Mouse (Mus musculus) forebrain, postnatal 0 days (tissue): Measurements from ENCODE around the gene Slc25a15. TPM values are rescaled to one million over a fixed set of nuclear protein-coding genes. Genes with fewer than 3 reads are reported as not detected.
A peak's percentile ranks its signal among the peaks of the same experiment; 100 is the strongest.

Source experiments
- ATAC-seq: fragments of 200-750 bp; cut with Nextera tagmentation; 2 replicates; pipeline ENCODE4 v1.8.0; 2017; ENCODE audit warnings: mild to moderate bottlenecking, moderate library complexity
- DNase-seq: peaks from one replicate; pipeline ENCODE4 v3.0.0-alpha.2; 2015
- H3K27ac ChIP-seq: fragments of 300-500 bp; sonication (generic); 2 replicates; pipeline ENCODE4 v1.5.1; 2014; ENCODE audit warnings: low read depth, mild to moderate bottlenecking, antibody characterized with exemption, low read length, moderate library complexity, mixed read lengths
- H3K27me3 ChIP-seq: fragments of 300-500 bp; sonication (generic); 2 replicates; pipeline ENCODE4 v1.6.1; 2014; ENCODE audit warnings: mild to moderate bottlenecking, low read length, mixed read lengths; ENCODE audit not compliant: insufficient read depth
- H3K36me3 ChIP-seq: fragments of 300-500 bp; sonication (generic); 2 replicates; pipeline ENCODE4 v1.6.1; 2014; ENCODE audit warnings: mild to moderate bottlenecking, moderate library complexity; ENCODE audit not compliant: insufficient read depth
- H3K4me1 ChIP-seq: fragments of 300-500 bp; sonication (generic); 2 replicates; pipeline ENCODE4 v1.6.1; 2014; ENCODE audit warnings: antibody characterized with exemption; ENCODE audit not compliant: insufficient read depth
- H3K4me2 ChIP-seq: fragments of 300-500 bp; sonication (generic); 2 replicates; pipeline ENCODE4 v1.6.1; 2014; ENCODE audit warnings: low read depth, mild to moderate bottlenecking, moderate library complexity
- H3K4me3 ChIP-seq: fragments of 300-500 bp; sonication (generic); 2 replicates; pipeline ENCODE4 v1.5.1; 2014; ENCODE audit warnings: low read depth, low read length, mixed read lengths
- H3K9ac ChIP-seq: fragments of 300-500 bp; sonication (generic); 2 replicates; pipeline ENCODE4 v1.6.1; 2014; ENCODE audit warnings: mild to moderate bottlenecking
- H3K9me3 ChIP-seq: fragments of 300-500 bp; sonication (generic); 2 replicates; pipeline ENCODE4 v1.6.1; 2016; ENCODE audit warnings: low read length
- CTCF ChIP-seq: sonication (generic); IDR thresholded peaks from 2 replicates; pipeline ENCODE4 v1.5.1; 2016; ENCODE audit warnings: antibody characterized with exemption, control low read depth, low read depth
- WGBS: fragments of 180-500 bp; shearing (Covaris S2); extraction: QIAGEN DNeasy Blood & Tissue Kit; methylation state at CpG from one replicate; pipeline ENCODE4 v1.1.7; 2014; 5-methylcytosine and 5-hydroxymethylcytosine counted together
- polyA plus RNA-seq: library from polyadenylated mRNA; unstranded; fragments of >200 nt; fragmentation: Nextera tagmentation; extraction: Ambion mirVana; gene quantifications from 2 replicates; pipeline ENCODE4 v1.2.1, GENCODE M21; 2015
- total RNA-seq: library from RNA; depleted of rRNA; stranded (reverse); fragments of >200 nt; gene quantifications from 2 replicates; pipeline ENCODE4 v1.2.3, GENCODE M21; 2014; rRNA removed

The Slc25a15 gene
- total and polyA plus RNA-seq, 2 experiments from 2014 or later: 7.2 to 7.3 TPM

DNA sequence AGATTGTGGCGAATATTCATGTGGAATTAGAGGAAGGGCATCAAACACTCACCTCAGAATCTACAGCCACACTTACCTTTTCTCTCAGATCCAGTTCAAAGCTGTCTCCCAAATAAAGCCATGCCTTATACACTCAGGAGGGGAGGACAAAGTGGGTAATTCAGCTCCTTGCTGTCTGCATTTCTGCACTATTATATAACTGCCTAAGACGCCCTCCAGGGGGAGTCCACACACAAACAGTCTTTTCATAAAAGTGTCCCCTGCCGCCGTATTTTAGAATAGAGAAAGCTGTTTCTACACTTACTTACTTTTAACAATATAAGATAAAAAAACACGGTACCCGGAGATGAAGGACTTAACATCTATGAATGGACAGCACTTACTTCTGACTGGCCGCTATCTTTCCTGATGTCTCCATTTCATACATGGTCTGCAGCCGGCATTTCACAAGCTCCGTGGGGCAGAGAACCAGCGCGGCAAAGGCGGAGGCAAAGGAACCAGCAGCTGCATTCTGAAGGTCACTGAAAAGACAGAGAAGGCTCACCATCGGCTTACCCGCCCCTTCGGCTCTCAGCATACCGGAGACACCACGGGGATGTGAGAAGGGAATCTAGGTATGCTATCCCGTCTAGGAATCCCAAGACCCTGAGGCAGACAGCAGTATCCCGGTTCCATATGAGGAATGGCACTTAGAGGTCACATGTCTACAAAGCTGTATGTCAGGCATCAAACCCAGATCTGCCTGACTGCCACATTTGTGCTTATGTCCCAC, 15.4 kb downstream of the Slc25a15 start:
- WGBS: 80% methylated on average over 19 of the region's 19 CpGs
- TF ChIP-seq CTCF: peak; percentile 31
- Histone ChIP-seq H3K27me3 (no peaks in the 10 kb centered on the region), H3K36me3 (peaks cover 23% of the 10 kb centered on the region), H3K9me3 (no peaks in the 10 kb centered on the region), H3K4me3 (no peak overlapping the region), H3K9ac (no peak overlapping the region), H3K4me2 (no peak overlapping the region), H3K4me1 (no peaks in the 10 kb centered on the region), H3K27ac (no peak overlapping the region)
- ATAC-seq (peak; percentile 62; the same call in 1 of the 2 replicates), DNase-seq (peak; percentile 10)

DNA sequence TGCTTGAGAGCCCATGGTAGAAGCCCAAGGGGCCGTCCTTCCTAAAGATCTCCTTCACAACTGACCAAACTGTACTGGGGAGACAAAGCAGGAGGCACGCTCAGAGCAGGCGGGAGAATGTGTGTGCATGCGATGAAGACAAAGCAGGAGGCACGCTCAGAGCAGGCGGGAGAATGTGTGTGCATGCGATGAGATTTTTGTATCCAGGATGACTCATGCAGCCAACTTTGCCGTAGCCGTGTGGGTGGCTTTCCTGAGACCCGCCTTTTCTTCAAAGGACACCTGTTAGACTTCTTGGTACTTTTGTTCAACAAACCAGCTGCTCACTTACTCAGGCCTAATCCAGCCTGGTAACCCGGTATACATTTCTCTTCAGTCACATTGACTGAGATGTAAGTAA, 17.5 kb downstream of the Slc25a15 start:
- WGBS: 96% methylated on average over 11 of the region's 11 CpGs
- no peak for TF ChIP-seq CTCF
- H3K4me2 ChIP-seq: no peak overlapping the region
- no peak overlapping the region for H3K4me3 ChIP-seq
- H3K9me3 ChIP-seq: no peaks in the 10 kb centered on the region
- no peak overlapping the region for H3K27ac ChIP-seq
- no peaks in the 10 kb centered on the region for H3K27me3 ChIP-seq
- H3K9ac ChIP-seq: no peak overlapping the region
- H3K36me3 ChIP-seq: peaks cover 18% of the 10 kb centered on the region
- no peaks in the 10 kb centered on the region for H3K4me1 ChIP-seq
- no peak for ATAC-seq
- no peak for DNase-seq

GRCm38 (mm10) chr8:22376903-22377302, 21.5 kb downstream of the Slc25a15 start:
- DNase-seq (peak; percentile 4), ATAC-seq (peak; percentile 74)
- Histone ChIP-seq H3K4me3 (no peak overlapping the region), H3K36me3 (peaks cover 15% of the 10 kb centered on the region), H3K4me2 (no peak overlapping the region), H3K27ac (no peak overlapping the region), H3K27me3 (no peaks in the 10 kb centered on the region), H3K9ac (no peak overlapping the region), H3K4me1 (no peaks in the 10 kb centered on the region), H3K9me3 (no peaks in the 10 kb centered on the region)
- peak; percentile 55 for TF ChIP-seq CTCF
- 44% methylated on average over 5 of the region's 5 CpGs for WGBS

DNA sequence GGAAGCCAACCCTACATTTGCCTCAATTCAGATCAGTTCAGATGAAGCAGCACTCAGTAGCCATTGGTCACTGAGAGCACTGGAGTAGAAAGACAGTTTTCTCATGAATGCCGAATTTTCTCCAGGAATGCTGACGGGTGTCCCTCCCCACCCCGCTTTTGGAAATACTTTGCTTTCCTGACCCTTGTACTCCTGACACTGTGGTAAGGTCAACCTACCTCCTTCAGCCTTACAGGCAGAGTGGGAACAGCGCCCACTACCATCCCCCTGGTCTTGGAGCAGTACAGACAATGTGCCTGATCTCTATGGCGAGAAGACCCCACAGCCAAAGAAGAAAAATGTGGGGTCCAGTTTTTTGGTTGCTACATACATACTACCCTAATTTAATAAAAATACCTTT, 22.1 kb downstream of the Slc25a15 start:
- Histone ChIP-seq H3K27ac (no peak overlapping the region), H3K9me3 (no peaks in the 10 kb centered on the region), H3K4me2 (no peak overlapping the region), H3K9ac (no peak overlapping the region), H3K36me3 (peaks cover 9% of the 10 kb centered on the region), H3K4me3 (no peak overlapping the region), H3K27me3 (no peaks in the 10 kb centered on the region), H3K4me1 (no peaks in the 10 kb centered on the region)
- no peak for TF ChIP-seq CTCF
- no peak for ATAC-seq
- 90% methylated on average over 5 of the region's 5 CpGs for WGBS
- no peak for DNase-seq

- H3K4me3 ChIP-seq: no peak overlapping the region
- H3K4me2 ChIP-seq: no peak overlapping the region
- WGBS: 89% methylated on average over 6 of the region's 6 CpGs
- H3K4me1 ChIP-seq: no peaks in the 10 kb centered on the region
- no peak for DNase-seq
- no peak overlapping the region for H3K27ac ChIP-seq
- no peak overlapping the region for H3K9ac ChIP-seq
- no peaks in the 10 kb centered on the region for H3K9me3 ChIP-seq
- ATAC-seq: no peak
- H3K27me3 ChIP-seq: no peaks in the 10 kb centered on the region
- no peak for TF ChIP-seq CTCF
- H3K36me3 ChIP-seq: no peaks in the 10 kb centered on the region
These were observed 38.5 kb downstream of the Slc25a15 start for GRCm38 (mm10) chr8:22359882-22360281.

- H3K9me3 ChIP-seq: no peaks in the 10 kb centered on the region
- no peak for TF ChIP-seq CTCF
- WGBS: 88% methylated on average over 6 of the region's 6 CpGs
- no peak overlapping the region for H3K27ac ChIP-seq
- H3K4me3 ChIP-seq: no peak overlapping the region
- no peak overlapping the region for H3K9ac ChIP-seq
- DNase-seq (no peak), ATAC-seq (no peak)
- H3K4me1 ChIP-seq: no peaks in the 10 kb centered on the region
- H3K27me3 ChIP-seq: no peaks in the 10 kb centered on the region
- H3K4me2 ChIP-seq: no peak overlapping the region
- no peaks in the 10 kb centered on the region for H3K36me3 ChIP-seq
These were observed 39.0 kb downstream of the Slc25a15 start for GRCm38 (mm10) chr8:22359359-22359758.

DNA sequence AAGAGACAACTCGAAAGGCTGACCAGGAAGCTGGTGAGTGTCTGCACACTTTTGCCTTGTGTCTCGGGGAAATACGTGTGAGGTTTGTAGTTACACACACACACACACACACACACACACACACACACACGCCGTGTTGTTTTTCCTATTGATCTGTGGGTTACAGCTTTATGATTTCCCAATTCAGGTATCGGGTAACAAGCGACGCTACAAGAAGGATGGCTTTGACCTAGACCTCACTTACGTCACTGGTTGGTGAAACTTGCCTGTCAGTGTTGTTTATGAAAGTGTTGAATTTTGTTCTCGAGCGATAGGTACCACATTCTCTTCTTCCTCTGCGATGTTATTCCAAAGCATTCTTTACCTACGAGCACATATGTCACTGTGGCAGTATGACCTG, 63.0 kb downstream of the Slc25a15 start:
- H3K9me3 ChIP-seq: no peaks in the 10 kb centered on the region
- ATAC-seq (no peak), DNase-seq (no peak)
- H3K36me3 ChIP-seq: no peaks in the 10 kb centered on the region
- TF ChIP-seq CTCF: no peak
- no peaks in the 10 kb centered on the region for H3K27me3 ChIP-seq
- H3K4me2 ChIP-seq: no peak overlapping the region
- H3K9ac ChIP-seq: no peak overlapping the region
- H3K4me3 ChIP-seq: no peak overlapping the region
- no peak overlapping the region for H3K27ac ChIP-seq
- 92% methylated on average over 13 of the region's 13 CpGs for WGBS
- H3K4me1 ChIP-seq: no peaks in the 10 kb centered on the region

Other genes starting within 250 kb of the Slc25a15 start
- 4.6 and 7.1 TPM in 2 replicates for gene Nek3, start 232.2 kb downstream of the Slc25a15 start, total RNA-seq
- 4.3 and 5.9 TPM in 2 replicates for gene Nek3, start 232.2 kb downstream of the Slc25a15 start, polyA plus RNA-seq
- 7.5 and 8.8 TPM in 2 replicates for gene Ckap2, start 212.8 kb downstream of the Slc25a15 start, total RNA-seq
- 6.8 and 8.0 TPM in 2 replicates for gene Ckap2, start 212.8 kb downstream of the Slc25a15 start, polyA plus RNA-seq
- gene Vps36, start 205.8 kb downstream of the Slc25a15 start, total RNA-seq: 38.3 and 42.9 TPM in 2 replicates
- gene Vps36, start 205.8 kb downstream of the Slc25a15 start, polyA plus RNA-seq: 24.6 and 36.7 TPM in 2 replicates
- 4.5 and 7.0 TPM in 2 replicates for gene Thsd1, start 171.3 kb downstream of the Slc25a15 start, total RNA-seq
- gene Thsd1, start 171.3 kb downstream of the Slc25a15 start, polyA plus RNA-seq: 5.2 and 5.6 TPM in 2 replicates
- not detected in 2 replicates for gene Tpte, start 115.2 kb downstream of the Slc25a15 start, total RNA-seq
- not detected in 2 replicates for gene Tpte, start 115.2 kb downstream of the Slc25a15 start, polyA plus RNA-seq
- 24.9 and 33.7 TPM in 2 replicates for gene Mrps31, start 12.8 kb upstream of the Slc25a15 start, total RNA-seq
- gene Mrps31, start 12.8 kb upstream of the Slc25a15 start, polyA plus RNA-seq: 31.2 and 34.3 TPM in 2 replicates